Mouse (Mus musculus) forebrain, postnatal 0 days (tissue): ENCODE measurements around the gene Rassf3. TPM values are rescaled to one million over a fixed set of nuclear protein-coding genes. Genes with fewer than 3 reads are reported as not detected.

Experiments
- ATAC-seq: fragments of 200-750 bp; cut with Nextera tagmentation; 2 replicates; pipeline ENCODE4 v1.8.0; 2017; ENCODE audit warnings: mild to moderate bottlenecking, moderate library complexity
- DNase-seq: peaks from one replicate; pipeline ENCODE4 v3.0.0-alpha.2; 2015
- H3K27ac ChIP-seq: fragments of 300-500 bp; sonication (generic); 2 replicates; pipeline ENCODE4 v1.5.1; 2014; ENCODE audit warnings: low read depth, mild to moderate bottlenecking, antibody characterized with exemption, low read length, moderate library complexity, mixed read lengths
- H3K27me3 ChIP-seq: fragments of 300-500 bp; sonication (generic); 2 replicates; pipeline ENCODE4 v1.6.1; 2014; ENCODE audit warnings: mild to moderate bottlenecking, low read length, mixed read lengths; ENCODE audit not compliant: insufficient read depth
- H3K36me3 ChIP-seq: fragments of 300-500 bp; sonication (generic); 2 replicates; pipeline ENCODE4 v1.6.1; 2014; ENCODE audit warnings: mild to moderate bottlenecking, moderate library complexity; ENCODE audit not compliant: insufficient read depth
- H3K4me1 ChIP-seq: fragments of 300-500 bp; sonication (generic); 2 replicates; pipeline ENCODE4 v1.6.1; 2014; ENCODE audit warnings: antibody characterized with exemption; ENCODE audit not compliant: insufficient read depth
- H3K4me2 ChIP-seq: fragments of 300-500 bp; sonication (generic); 2 replicates; pipeline ENCODE4 v1.6.1; 2014; ENCODE audit warnings: low read depth, mild to moderate bottlenecking, moderate library complexity
- H3K4me3 ChIP-seq: fragments of 300-500 bp; sonication (generic); 2 replicates; pipeline ENCODE4 v1.5.1; 2014; ENCODE audit warnings: low read depth, low read length, mixed read lengths
- H3K9ac ChIP-seq: fragments of 300-500 bp; sonication (generic); 2 replicates; pipeline ENCODE4 v1.6.1; 2014; ENCODE audit warnings: mild to moderate bottlenecking
- H3K9me3 ChIP-seq: fragments of 300-500 bp; sonication (generic); 2 replicates; pipeline ENCODE4 v1.6.1; 2016; ENCODE audit warnings: low read length
- CTCF ChIP-seq: sonication (generic); IDR thresholded peaks from 2 replicates; pipeline ENCODE4 v1.5.1; 2016; ENCODE audit warnings: antibody characterized with exemption, control low read depth, low read depth
- WGBS: fragments of 180-500 bp; shearing (Covaris S2); extraction: QIAGEN DNeasy Blood & Tissue Kit; methylation state at CpG from one replicate; pipeline ENCODE4 v1.1.7; 2014; 5-methylcytosine and 5-hydroxymethylcytosine counted together
- polyA plus RNA-seq: library from polyadenylated mRNA; unstranded; fragments of >200 nt; fragmentation: Nextera tagmentation; extraction: Ambion mirVana; gene quantifications from 2 replicates; pipeline ENCODE4 v1.2.1, GENCODE M21; 2015
- total RNA-seq: library from RNA; depleted of rRNA; stranded (reverse); fragments of >200 nt; gene quantifications from 2 replicates; pipeline ENCODE4 v1.2.3, GENCODE M21; 2014

Rassf3 gene
- total and polyA plus RNA-seq, 2 experiments from 2014 or later: 3.2 to 5.0 TPM

GRCm38 (mm10) chr10:121391901-121392300 is 84.2 kb downstream of the Rassf3 start:
- H3K27ac ChIP-seq: no peak overlapping the region
- no peaks in the 10 kb centered on the region for H3K27me3 ChIP-seq
- peaks cover 93% of the 10 kb centered on the region for H3K36me3 ChIP-seq
- no peaks in the 10 kb centered on the region for H3K4me1 ChIP-seq
- no peak overlapping the region for H3K4me3 ChIP-seq
- H3K4me2 ChIP-seq: no peak overlapping the region
- no peak for ATAC-seq
- TF ChIP-seq CTCF: no peak
- 96% methylated on average over 8 of the region's 8 CpGs for WGBS
- no peak overlapping the region for H3K9ac ChIP-seq
- DNase-seq: no peak
- H3K9me3 ChIP-seq: no peaks in the 10 kb centered on the region

GRCm38 (mm10) chr10:121390602-121391001 is 85.5 kb downstream of the Rassf3 start:
- Histone ChIP-seq H3K4me2 (no peak overlapping the region), H3K9ac (no peak overlapping the region), H3K9me3 (no peaks in the 10 kb centered on the region), H3K4me1 (no peaks in the 10 kb centered on the region), H3K36me3 (peaks cover 83% of the 10 kb centered on the region), H3K27ac (no peak overlapping the region), H3K27me3 (no peaks in the 10 kb centered on the region), H3K4me3 (no peak overlapping the region)
- 86% methylated on average over 10 of the region's 10 CpGs for WGBS
- no peak for ATAC-seq
- no peak for TF ChIP-seq CTCF
- no peak for DNase-seq

- peaks cover 82% of the 10 kb centered on the region for H3K36me3 ChIP-seq
- H3K27ac ChIP-seq: no peak overlapping the region
- H3K9me3 ChIP-seq: no peaks in the 10 kb centered on the region
- no peak overlapping the region for H3K9ac ChIP-seq
- H3K27me3 ChIP-seq: no peaks in the 10 kb centered on the region
- no peaks in the 10 kb centered on the region for H3K4me1 ChIP-seq
- H3K4me3 ChIP-seq: no peak overlapping the region
- H3K4me2 ChIP-seq: no peak overlapping the region
- no peak for TF ChIP-seq CTCF
- WGBS: 72% methylated on average over 9 of the region's 9 CpGs
- no peak for DNase-seq
- peak; percentile 20; the same call in 1 of the 2 replicates for ATAC-seq
Observed at GRCm38 (mm10) chr10:121386347-121386746, 89.8 kb downstream of the Rassf3 start.

- Histone ChIP-seq H3K4me1 (no peaks in the 10 kb centered on the region), H3K4me2 (no peak overlapping the region), H3K27ac (no peak overlapping the region), H3K9me3 (no peaks in the 10 kb centered on the region), H3K4me3 (no peak overlapping the region), H3K27me3 (no peaks in the 10 kb centered on the region), H3K36me3 (peaks cover 82% of the 10 kb centered on the region), H3K9ac (no peak overlapping the region)
- WGBS: 97% methylated on average over 6 of the region's 6 CpGs
- DNase-seq (no peak), ATAC-seq (no peak)
- TF ChIP-seq CTCF: no peak
Observed at GRCm38 (mm10) chr10:121385695-121386094, 90.5 kb downstream of the Rassf3 start.

GRCm38 (mm10) chr10:121384710-121385109 is 91.4 kb downstream of the Rassf3 start:
- Histone ChIP-seq H3K27ac (no peak overlapping the region), H3K9ac (no peak overlapping the region), H3K36me3 (peaks cover 80% of the 10 kb centered on the region), H3K4me2 (no peak overlapping the region), H3K9me3 (no peaks in the 10 kb centered on the region), H3K27me3 (no peaks in the 10 kb centered on the region), H3K4me3 (no peak overlapping the region), H3K4me1 (no peaks in the 10 kb centered on the region)
- no peak for TF ChIP-seq CTCF
- no peak for DNase-seq
- no peak for ATAC-seq
- 94% methylated on average over 13 of the region's 13 CpGs for WGBS

- ATAC-seq: no peak
- Histone ChIP-seq H3K36me3 (peaks cover 88% of the 10 kb centered on the region), H3K9me3 (no peaks in the 10 kb centered on the region), H3K9ac (no peak overlapping the region), H3K27ac (no peak overlapping the region), H3K4me2 (no peak overlapping the region), H3K27me3 (no peaks in the 10 kb centered on the region), H3K4me1 (no peaks in the 10 kb centered on the region), H3K4me3 (no peak overlapping the region)
- 95% methylated on average over 18 of the region's 18 CpGs for WGBS
- no peak for TF ChIP-seq CTCF
- no peak for DNase-seq
Observed at GRCm38 (mm10) chr10:121381280-121381679, 94.9 kb downstream of the Rassf3 start.

- no peak overlapping the region for H3K27ac ChIP-seq
- peak; percentile 36; the same call in 1 of the 2 replicates for TF ChIP-seq CTCF
- ATAC-seq (no peak), DNase-seq (no peak)
- H3K9me3 ChIP-seq: no peaks in the 10 kb centered on the region
- H3K4me3 ChIP-seq: no peak overlapping the region
- H3K27me3 ChIP-seq: no peaks in the 10 kb centered on the region
- H3K4me2 ChIP-seq: no peak overlapping the region
- WGBS: 98% methylated on average over 3 of the region's 3 CpGs
- H3K9ac ChIP-seq: no peak overlapping the region
- peaks cover 92% of the 10 kb centered on the region for H3K36me3 ChIP-seq
- no peaks in the 10 kb centered on the region for H3K4me1 ChIP-seq
Observed at GRCm38 (mm10) chr10:121379387-121379786, 96.8 kb downstream of the Rassf3 start.
